Mouse (Mus musculus): ENCODE data around the gene Mast4.

GRCm38 (mm10) chr13:103067581-103068166 is 266.6 kb downstream of the Mast4 start:
- TF ChIP-seq CTCF (IDR thresholded peaks at IDR 0.05; ENCODE audit: extremely low read depth, insufficient read depth, insufficient read length, insufficient replicate concordance) (no peak), POLR2A (IDR thresholded peaks at IDR 0.05; ENCODE audit: low read depth, low read length) (no peak)

Measured in spleen, adult 2 months (tissue).